Mouse (Mus musculus) kidney, embryonic 16.5 days (tissue): ENCODE data around the gene Sun2. TPM values are rescaled to one million over a fixed set of nuclear protein-coding genes. Genes with fewer than 3 reads are reported as not detected.

ENCODE experiments used
- ATAC-seq: fragments of 200-750 bp; cut with Nextera tagmentation; 2 replicates; pipeline ENCODE4 v1.8.0; 2017; ENCODE audit warnings: moderate TSS enrichment; ENCODE audit not compliant: low FRiP score, low TSS enrichment
- H3K27ac ChIP-seq: fragments of 300-500 bp; sonication (generic); 2 replicates; pipeline ENCODE4 v1.5.1; 2014; ENCODE audit warnings: low read length
- H3K27me3 ChIP-seq: fragments of 300-500 bp; sonication (generic); 2 replicates; pipeline ENCODE4 v1.6.1; 2014; ENCODE audit warnings: low read length, control low read depth, mixed read lengths; ENCODE audit not compliant: insufficient read depth
- H3K36me3 ChIP-seq: fragments of 300-500 bp; sonication (generic); 2 replicates; pipeline ENCODE4 v1.6.1; 2014; ENCODE audit warnings: low read length, control low read depth, mixed read lengths; ENCODE audit not compliant: insufficient read depth
- H3K4me1 ChIP-seq: fragments of 300-500 bp; sonication (generic); 2 replicates; pipeline ENCODE4 v1.6.1; 2014; ENCODE audit warnings: low read length, control low read depth, mixed read lengths; ENCODE audit not compliant: insufficient read depth
- H3K4me2 ChIP-seq: fragments of 300-500 bp; sonication (generic); replicated peaks from 2 replicates; pipeline ENCODE4 v1.6.1; 2014; ENCODE audit warnings: low read depth, low read length
- H3K4me3 ChIP-seq: fragments of 300-500 bp; sonication (generic); 2 replicates; pipeline ENCODE4 v1.5.1; 2014; ENCODE audit warnings: mild to moderate bottlenecking, low read length
- H3K9ac ChIP-seq: fragments of 300-500 bp; sonication (generic); replicated peaks from 2 replicates; pipeline ENCODE4 v1.6.1; 2014; ENCODE audit warnings: low read length
- H3K9me3 ChIP-seq: fragments of 300-500 bp; sonication (generic); 2 replicates; pipeline ENCODE4 v1.6.1; 2016; ENCODE audit warnings: low read length, control low read depth
- WGBS: fragments of 180-500 bp; shearing (Covaris S2); extraction: QIAGEN DNeasy Blood & Tissue Kit; methylation state at CpG from one replicate; pipeline ENCODE4 v1.1.7; 2014; 5-methylcytosine and 5-hydroxymethylcytosine counted together
- polyA plus RNA-seq: library from polyadenylated mRNA; unstranded; fragments of >200 nt; fragmentation: Nextera tagmentation; extraction: Ambion mirVana; gene quantifications from 2 replicates; pipeline ENCODE4 v1.2.1, GENCODE M21; 2015

The Sun2 gene
- polyA plus RNA-seq, 1 experiment from 2014 or later: 5.7 TPM

- Histone ChIP-seq H3K9me3 (no peaks in the 10 kb centered on the region), H3K27ac (no peak overlapping the region), H3K27me3 (no peaks in the 10 kb centered on the region), H3K4me1 (no peaks in the 10 kb centered on the region), H3K9ac (no peak overlapping the region), H3K4me3 (no peak overlapping the region), H3K4me2 (no peak overlapping the region), H3K36me3 (peaks cover 68% of the 10 kb centered on the region)
- no peak for ATAC-seq
- 90% methylated on average over 7 of the region's 7 CpGs for WGBS
These were observed 26.7 kb downstream of the Sun2 start for GRCm38 (mm10) chr15:79715646-79716045.

GRCm38 (mm10) chr15:79708229-79708822 is 34.0 kb downstream of the Sun2 start:
- H3K36me3 ChIP-seq: peaks cover 39% of the 10 kb centered on the region
- no peak for ATAC-seq
- H3K9ac ChIP-seq: no peak overlapping the region
- H3K27me3 ChIP-seq: no peaks in the 10 kb centered on the region
- no peaks in the 10 kb centered on the region for H3K4me1 ChIP-seq
- H3K27ac ChIP-seq: no peak overlapping the region
- H3K9me3 ChIP-seq: no peaks in the 10 kb centered on the region
- no peak overlapping the region for H3K4me3 ChIP-seq
- no peak overlapping the region for H3K4me2 ChIP-seq
- WGBS: 86% methylated on average over 5 of the region's 5 CpGs

GRCm38 (mm10) chr15:79706603-79707214 is 35.6 kb downstream of the Sun2 start:
- WGBS: 79% methylated on average over 17 of the region's 17 CpGs
- H3K4me2 ChIP-seq: no peak overlapping the region
- H3K36me3 ChIP-seq: peaks cover 25% of the 10 kb centered on the region
- H3K27ac ChIP-seq: no peak overlapping the region
- no peak overlapping the region for H3K4me3 ChIP-seq
- H3K27me3 ChIP-seq: no peaks in the 10 kb centered on the region
- no peaks in the 10 kb centered on the region for H3K9me3 ChIP-seq
- H3K4me1 ChIP-seq: no peaks in the 10 kb centered on the region
- no peak for ATAC-seq
- no peak overlapping the region for H3K9ac ChIP-seq

GRCm38 (mm10) chr15:79697558-79698187 is 44.7 kb downstream of the Sun2 start:
- Histone ChIP-seq H3K9ac (no peak overlapping the region), H3K4me2 (no peak overlapping the region), H3K27ac (no peak overlapping the region), H3K9me3 (no peaks in the 10 kb centered on the region), H3K27me3 (no peaks in the 10 kb centered on the region), H3K36me3 (0 out of 2 replicates have a peak, but pooled peaks cover 3% of the 10 kb centered on the region), H3K4me3 (no peak overlapping the region), H3K4me1 (peaks cover 33% of the 10 kb centered on the region)
- peak; percentile 35; the same call in 1 of the 2 replicates for ATAC-seq
- 44% methylated on average over 9 of the region's 9 CpGs for WGBS

GRCm38 (mm10) chr15:79697011-79697410 is 45.3 kb downstream of the Sun2 start:
- H3K4me1 ChIP-seq: peaks cover 40% of the 10 kb centered on the region
- no peak overlapping the region for H3K4me3 ChIP-seq
- peak overlapping the region; percentile 57; the same call in 1 of the 2 replicates for H3K27ac ChIP-seq
- no peak overlapping the region for H3K9ac ChIP-seq
- no peak overlapping the region for H3K4me2 ChIP-seq
- H3K9me3 ChIP-seq: no peaks in the 10 kb centered on the region
- no peaks in the 10 kb centered on the region for H3K27me3 ChIP-seq
- 61% methylated on average over 6 of the region's 6 CpGs for WGBS
- 0 out of 2 replicates have a peak, but pooled peaks cover 3% of the 10 kb centered on the region for H3K36me3 ChIP-seq
- peak; percentile 65 for ATAC-seq

DNA sequence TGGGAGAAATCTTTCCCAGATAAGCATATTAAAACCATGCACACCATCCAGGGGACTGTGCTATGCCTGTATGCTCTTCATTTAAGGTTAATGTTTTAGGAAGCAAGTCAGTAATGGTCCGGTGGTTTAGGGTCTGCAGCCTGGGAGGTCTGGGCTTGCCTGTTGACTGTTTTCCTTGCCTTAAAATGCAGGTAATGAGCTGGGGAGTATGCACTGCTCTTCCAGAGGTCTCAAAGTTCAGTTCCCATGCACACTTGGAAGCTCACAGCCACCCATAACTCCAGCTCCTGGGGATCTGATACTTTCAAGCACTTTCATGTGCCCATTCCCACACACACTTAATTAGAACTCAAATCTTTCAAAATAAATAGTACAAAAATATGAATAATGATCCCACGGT is 45.8 kb downstream of the Sun2 start:
- no peaks in the 10 kb centered on the region for H3K9me3 ChIP-seq
- H3K9ac ChIP-seq: no peak overlapping the region
- H3K4me1 ChIP-seq: peaks cover 45% of the 10 kb centered on the region
- 0 out of 2 replicates have a peak, but pooled peaks cover 3% of the 10 kb centered on the region for H3K36me3 ChIP-seq
- peak overlapping the region; percentile 57; the same call in 1 of the 2 replicates for H3K27ac ChIP-seq
- no peak overlapping the region for H3K4me2 ChIP-seq
- H3K4me3 ChIP-seq: no peak overlapping the region
- 57% methylated on average over 2 of the region's 2 CpGs for WGBS
- H3K27me3 ChIP-seq: no peaks in the 10 kb centered on the region
- peak; percentile 66 for ATAC-seq

DNA sequence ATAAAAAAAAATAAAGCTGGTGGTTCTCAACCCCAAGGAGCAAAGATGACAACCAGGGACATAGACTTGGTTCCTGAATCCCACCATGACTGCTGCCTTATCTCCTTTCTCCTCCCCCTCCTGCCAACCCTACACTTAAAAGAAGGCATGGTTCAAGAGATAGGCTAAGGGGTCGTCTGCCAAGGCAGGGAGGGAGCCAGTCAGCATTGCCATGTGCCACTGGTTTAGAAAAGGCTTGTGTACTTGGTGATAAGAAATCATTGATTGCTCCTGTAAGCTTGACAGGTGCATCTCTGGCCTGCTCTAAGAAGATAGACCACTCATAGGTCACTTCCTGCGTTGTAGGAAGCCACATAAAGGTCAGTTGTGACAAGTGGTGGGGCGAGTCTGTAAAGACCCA is 46.8 kb downstream of the Sun2 start:
- no peak for ATAC-seq
- no peak overlapping the region for H3K4me2 ChIP-seq
- 47% methylated on average over 3 of the region's 3 CpGs for WGBS

DNA sequence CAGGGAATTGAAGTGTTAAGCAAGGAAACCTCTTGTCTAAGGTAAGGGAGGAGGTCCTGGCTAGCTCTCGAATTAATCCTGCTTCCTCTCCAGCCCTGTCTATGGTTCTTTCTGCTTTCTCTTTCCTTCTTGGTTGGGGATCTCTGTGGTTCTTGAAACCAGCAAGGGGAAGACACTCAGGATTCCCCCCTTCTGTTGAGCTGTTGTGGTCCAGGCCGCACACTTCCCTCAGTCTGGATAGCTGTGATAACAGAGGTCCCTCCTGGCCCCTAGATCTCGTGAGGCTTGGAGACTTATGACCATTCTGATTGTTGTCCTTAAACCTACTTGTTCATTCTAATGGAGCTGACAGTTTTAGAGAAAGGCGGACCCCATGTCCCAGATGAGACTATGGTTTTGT is 47.8 kb downstream of the Sun2 start:
- H3K4me2 ChIP-seq: no peak overlapping the region
- no peaks in the 10 kb centered on the region for H3K27me3 ChIP-seq
- no peak overlapping the region for H3K9ac ChIP-seq
- no peak overlapping the region for H3K27ac ChIP-seq
- H3K36me3 ChIP-seq: 0 out of 2 replicates have a peak, but pooled peaks cover 3% of the 10 kb centered on the region
- WGBS: 91% methylated on average over 4 of the region's 4 CpGs
- no peak for ATAC-seq
- H3K9me3 ChIP-seq: no peaks in the 10 kb centered on the region
- H3K4me3 ChIP-seq: no peak overlapping the region
- peaks cover 53% of the 10 kb centered on the region for H3K4me1 ChIP-seq

More for the DNA sequence above, 46.8 kb downstream of the Sun2 start:
- no peak overlapping the region for H3K9ac ChIP-seq
- no peaks in the 10 kb centered on the region for H3K9me3 ChIP-seq
- no peak overlapping the region for H3K27ac ChIP-seq
- H3K36me3 ChIP-seq: 0 out of 2 replicates have a peak, but pooled peaks cover 3% of the 10 kb centered on the region
- peaks cover 47% of the 10 kb centered on the region for H3K4me1 ChIP-seq
- no peak overlapping the region for H3K4me3 ChIP-seq
- H3K27me3 ChIP-seq: no peaks in the 10 kb centered on the region

- H3K9me3 ChIP-seq: no peaks in the 10 kb centered on the region
- peaks cover 57% of the 10 kb centered on the region for H3K4me1 ChIP-seq
- H3K27me3 ChIP-seq: no peaks in the 10 kb centered on the region
- ATAC-seq: no peak
- WGBS: 69% methylated on average over 11 of the region's 11 CpGs
- H3K36me3 ChIP-seq: 0 out of 2 replicates have a peak, but pooled peaks cover 3% of the 10 kb centered on the region
- no peak overlapping the region for H3K9ac ChIP-seq
- H3K4me2 ChIP-seq: no peak overlapping the region
- H3K4me3 ChIP-seq: 0 out of 2 replicates have a peak overlapping the region, but pooled peaks have one; percentile 5
- H3K27ac ChIP-seq: no peak overlapping the region
These were observed 48.6 kb downstream of the Sun2 start for GRCm38 (mm10) chr15:79693740-79694139.

DNA sequence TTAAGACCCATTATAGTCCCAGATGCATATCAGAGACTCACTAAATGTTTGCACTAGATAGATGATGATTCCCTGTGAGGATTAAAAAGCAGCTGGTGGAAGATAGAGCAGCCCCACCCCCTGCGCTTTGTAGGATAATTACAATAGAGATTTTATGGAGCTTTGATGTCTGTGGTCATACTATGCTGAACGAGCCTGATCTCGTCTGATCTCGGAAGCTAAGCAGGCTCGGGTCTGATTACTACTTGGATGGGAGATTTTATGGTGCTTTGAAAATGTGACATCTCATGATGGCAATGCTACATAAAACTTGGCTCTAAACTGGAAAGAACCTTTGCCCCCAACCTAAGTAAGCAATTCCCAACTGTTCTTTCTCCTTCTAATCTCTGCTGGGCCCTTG is 50.0 kb downstream of the Sun2 start:
- no peak for ATAC-seq
- peak overlapping the region; percentile 76; the same call in 1 of the 2 replicates for H3K4me2 ChIP-seq
- peaks cover 55% of the 10 kb centered on the region for H3K4me1 ChIP-seq
- no peak overlapping the region for H3K9ac ChIP-seq
- no peaks in the 10 kb centered on the region for H3K27me3 ChIP-seq
- H3K9me3 ChIP-seq: no peaks in the 10 kb centered on the region
- WGBS: 51% methylated on average over 5 of the region's 5 CpGs
- H3K27ac ChIP-seq: no peak overlapping the region
- 0 out of 2 replicates have a peak, but pooled peaks cover 3% of the 10 kb centered on the region for H3K36me3 ChIP-seq
- H3K4me3 ChIP-seq: no peak overlapping the region
